Mouse (Mus musculus) olfactory bulb, adult 2 months (tissue): ENCODE measurements around the gene Nfatc3.

Experiments
- CTCF ChIP-seq: fragments of 200-500 bp; IDR thresholded peaks from 2 replicates; pipeline ENCODE4 v1.5.1; 2012; ENCODE audit warnings: low read depth, mild to moderate bottlenecking, low read length, moderate library complexity; ENCODE audit not compliant: insufficient read depth
- POLR2A ChIP-seq: fragments of 200-500 bp; IDR thresholded peaks from 2 replicates; pipeline ENCODE4 v1.6.1; 2012; ENCODE audit warnings: mild to moderate bottlenecking, low read depth, low read length, moderate library complexity; ENCODE audit not compliant: insufficient read depth

DNA sequence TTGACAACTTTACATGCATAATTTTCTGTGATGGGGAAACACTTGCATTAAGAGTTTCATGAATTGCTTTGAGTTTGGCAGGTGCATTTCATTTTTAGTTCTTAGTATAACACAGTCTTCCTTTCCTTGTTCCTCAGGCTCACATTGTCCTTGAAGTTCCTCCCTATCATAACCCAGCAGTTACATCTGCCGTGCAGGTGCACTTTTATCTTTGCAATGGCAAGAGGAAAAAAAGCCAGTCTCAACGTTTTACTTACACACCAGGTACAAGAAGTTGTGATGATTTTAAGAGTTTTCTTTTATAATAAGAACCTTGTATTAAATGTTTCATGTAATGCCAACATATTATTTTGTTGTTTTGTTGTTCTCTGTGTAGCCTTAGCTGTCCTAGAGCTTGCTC lies 45.2 kb downstream of the Nfatc3 start:
- TF ChIP-seq CTCF: no peak
- no peak for TF ChIP-seq POLR2A
